Comparison of ENCODE assay signal across 21 mouse cellular contexts in genomic region chr19:56553177-56553576, GRCm38 (mm10). TPM values are rescaled to one million over a fixed set of nuclear protein-coding genes. Genes with fewer than 3 reads are reported as not detected.
DNase-seq lines count a peak whose midpoint lies in the region; ATAC-seq and TF ChIP-seq lines count a peak whose summit lies in the region.
"Had no signal": no experiment of that assay in that cellular context is flagged by ENCODE, and none has a peak within 500 bp of the region (broad histone marks: within the 10 kb centered on the region; RNA-seq: fewer than 3 reads in every experiment).

No protein-coding gene starts in this region.

- H3K27ac ChIP-seq in intestine, postnatal 0 days (ENCODE audit: low read depth, low read length), result no peak overlapping the region
- no peak overlapping the region for H3K27ac ChIP-seq in intestine, embryonic 15.5 days
- H3K27ac ChIP-seq in midbrain, postnatal 0 days (ENCODE audit: low read depth, low read length), result no peak overlapping the region
- H3K27ac ChIP-seq in midbrain, embryonic 13.5 days, result no peak overlapping the region
- H3K27ac ChIP-seq: embryonic facial prominence, embryonic 12.5 days; forebrain, embryonic 15.5 days; heart, embryonic 15.5 days; hindbrain, embryonic 15.5 days had no signal

- H3K4me3 ChIP-seq in intestine, postnatal 0 days (ENCODE audit: low read depth, low read length), result no peak overlapping the region
- H3K4me3 ChIP-seq in intestine, embryonic 15.5 days (replicated peaks), result no peak overlapping the region
- no peak overlapping the region for H3K4me3 ChIP-seq in midbrain, postnatal 0 days (ENCODE audit: low read depth, low read length)
- H3K4me3 ChIP-seq in midbrain, embryonic 13.5 days (replicated peaks), result no peak overlapping the region
- H3K4me3 ChIP-seq: embryonic facial prominence, embryonic 12.5 days; forebrain, embryonic 15.5 days; heart, embryonic 15.5 days; hindbrain, embryonic 15.5 days had no signal

- H3K9me3 ChIP-seq in intestine, postnatal 0 days (ENCODE audit: control insufficient read depth), result no peaks in the 10 kb centered on the region
- H3K9me3 ChIP-seq in intestine, embryonic 15.5 days, result no peaks in the 10 kb centered on the region
- no peaks in the 10 kb centered on the region for H3K9me3 ChIP-seq in midbrain, postnatal 0 days (ENCODE audit: low read length)
- H3K9me3 ChIP-seq in midbrain, embryonic 13.5 days, result no peaks in the 10 kb centered on the region
- H3K9me3 ChIP-seq: embryonic facial prominence, embryonic 12.5 days; forebrain, embryonic 15.5 days; heart, embryonic 15.5 days; hindbrain, embryonic 15.5 days had no signal

- CTCF ChIA-PET in Patski (lab: Charles Lee), result no interaction called here

- ATAC-seq in intestine, postnatal 0 days, result no peak
- no peak for ATAC-seq in intestine, embryonic 15.5 days
- no peak for ATAC-seq in midbrain, postnatal 0 days (ENCODE audit: low FRiP score)
- no peak for ATAC-seq in midbrain, embryonic 13.5 days
- ATAC-seq in Patski, result no peak
- ATAC-seq: forebrain, embryonic 15.5 days had no signal

- H3K9ac ChIP-seq in intestine, postnatal 0 days (ENCODE audit: low read depth, low read length), result no peak overlapping the region
- no peak overlapping the region for H3K9ac ChIP-seq in intestine, embryonic 15.5 days
- H3K9ac ChIP-seq in midbrain, postnatal 0 days (replicated peaks; ENCODE audit: low read length, poor library complexity, severe bottlenecking), result no peak overlapping the region
- H3K9ac ChIP-seq in midbrain, embryonic 13.5 days (replicated peaks), result no peak overlapping the region
- H3K9ac ChIP-seq: embryonic facial prominence, embryonic 12.5 days; forebrain, embryonic 15.5 days; heart, embryonic 15.5 days; hindbrain, embryonic 15.5 days had no signal

- H3K27me3 ChIP-seq in intestine, postnatal 0 days (replicated peaks; ENCODE audit: control insufficient read depth, insufficient read depth, low read length), result no peaks in the 10 kb centered on the region
- no peaks in the 10 kb centered on the region for H3K27me3 ChIP-seq in intestine, embryonic 15.5 days (replicated peaks)
- no peaks in the 10 kb centered on the region for H3K27me3 ChIP-seq in midbrain, postnatal 0 days (ENCODE audit: insufficient read depth, low read length)
- H3K27me3 ChIP-seq in midbrain, embryonic 13.5 days, result no peaks in the 10 kb centered on the region
- H3K27me3 ChIP-seq in Patski, result no peaks in the 10 kb centered on the region
- H3K27me3 ChIP-seq: embryonic facial prominence, embryonic 12.5 days; forebrain, embryonic 15.5 days; heart, embryonic 15.5 days; hindbrain, embryonic 15.5 days had no signal

- WGBS in intestine, postnatal 0 days, result 95% methylated on average over 3 of the region's 3 CpGs
- WGBS in intestine, embryonic 15.5 days, result 91% methylated on average over 3 of the region's 3 CpGs
- 95% methylated on average over 3 of the region's 3 CpGs for WGBS in midbrain, postnatal 0 days
- 92% methylated on average over 3 of the region's 3 CpGs for WGBS in midbrain, embryonic 13.5 days

- peaks cover 20% of the 10 kb centered on the region for H3K36me3 ChIP-seq in intestine, postnatal 0 days (ENCODE audit: control insufficient read depth, insufficient read depth)
- peaks cover 6% of the 10 kb centered on the region for H3K36me3 ChIP-seq in intestine, embryonic 15.5 days
- H3K36me3 ChIP-seq in midbrain, postnatal 0 days (ENCODE audit: insufficient read depth, low read length), result peaks cover 15% of the 10 kb centered on the region; the same call in 1 of the 2 replicates
- H3K36me3 ChIP-seq in midbrain, embryonic 13.5 days, result peaks cover 42% of the 10 kb centered on the region

- intact Hi-C loops in left cerebral cortex, postnatal 14 days (cut with DNase I), result no loop called here

- H3K4me2 ChIP-seq in intestine, postnatal 0 days (replicated peaks; ENCODE audit: low read depth), result no peak overlapping the region
- H3K4me2 ChIP-seq in intestine, embryonic 15.5 days (replicated peaks), result no peak overlapping the region
- H3K4me2 ChIP-seq in midbrain, postnatal 0 days (ENCODE audit: low read depth, low read length, poor library complexity, severe bottlenecking), result no peak overlapping the region
- no peak overlapping the region for H3K4me2 ChIP-seq in midbrain, embryonic 13.5 days (replicated peaks)
- H3K4me2 ChIP-seq: embryonic facial prominence, embryonic 12.5 days; forebrain, embryonic 15.5 days; heart, embryonic 11.5 days; heart, embryonic 15.5 days; hindbrain, embryonic 15.5 days had no signal

- H3K4me1 ChIP-seq in intestine, postnatal 0 days (replicated peaks; ENCODE audit: control insufficient read depth, insufficient read depth, low read length), result 0 out of 2 replicates have a peak, but pooled peaks cover 4% of the 10 kb centered on the region
- H3K4me1 ChIP-seq in intestine, embryonic 15.5 days (replicated peaks), result peaks cover 9% of the 10 kb centered on the region; the same call in 1 of the 2 replicates
- peaks cover 4% of the 10 kb centered on the region; the same call in 1 of the 2 replicates for H3K4me1 ChIP-seq in midbrain, postnatal 0 days (ENCODE audit: insufficient read depth, low read length)
- H3K4me1 ChIP-seq in midbrain, embryonic 13.5 days (replicated peaks), result peaks cover 20% of the 10 kb centered on the region

- in situ Hi-C loops in Patski (cut with MboI; ENCODE audit: low pct_unique_long_range_greater_than_20kb), result no loop called here

- peak; percentile 21; the same call in 1 of the 2 replicates for TF ChIP-seq CTCF in intestine, postnatal 0 days (IDR thresholded peaks at IDR 0.05; ENCODE audit: low read depth)
- TF ChIP-seq CTCF in midbrain, postnatal 0 days (IDR thresholded peaks at IDR 0.05), result peak; percentile 5; the same call in 1 of the 2 replicates
- TF ChIP-seq CTCF in Patski (IDR thresholded peaks at IDR 0.05), result peak; percentile 28

- POLR2A ChIA-PET in Patski (lab: Charles Lee), result no interaction called here

- no peak for DNase-seq in midbrain, postnatal 0 days (ENCODE audit: low spot score)
- no peak for DNase-seq in Patski (ENCODE audit: low read depth, low spot score)
- DNase-seq in left cerebral cortex, postnatal 14 days (ENCODE audit: low spot score in 2 of 2), result no peak
- DNase-seq in right cerebral cortex, postnatal 36 days (ENCODE audit: low spot score in 2 of 2), result no peak
- DNase-seq: adrenal gland, postnatal 10 days; B cell, adult 2 months; cerebellum, adult 11 months; cerebellum, adult 8-10 months; cerebellum, postnatal 14 days; gastrocnemius, postnatal 36 days; heart, adult 18-20 months; heart, postnatal 36 days; kidney, adult 11 months had no signal

RNA-seq across cellular contexts. Expression of gene Nhlrc2, which starts 5.1 kb away (rescaled TPM):
- polyA plus RNA-seq in intestine, postnatal 0 days (2015; fragmentation: Nextera tagmentation; extraction: Ambion mirVana), result 8.3 and 8.8 TPM in 2 replicates
- 14.1 and 15.9 TPM in 2 replicates for polyA plus RNA-seq in intestine, embryonic 15.5 days (2015; fragmentation: Nextera tagmentation; extraction: Ambion mirVana)
- 9.9 and 12.0 TPM in 2 replicates for total RNA-seq in midbrain, postnatal 0 days (2014; rRNA removed)
- polyA plus RNA-seq in midbrain, postnatal 0 days (2015; fragmentation: Nextera tagmentation; extraction: Ambion mirVana), result 5.6 and 6.6 TPM in 2 replicates
- 10.5 and 11.6 TPM in 2 replicates for polyA plus RNA-seq in midbrain, embryonic 13.5 days (2015; fragmentation: Nextera tagmentation; extraction: Ambion mirVana)
- 18.4 TPM for polyA plus RNA-seq in Patski (2021)
- 10 to 100 TPM; 10.9 to 12.2 TPM for total RNA-seq in left cerebral cortex, postnatal 14 days (2021)

RNA-seq across cellular contexts. Expression of gene Dclre1a, which starts 5.2 kb away (rescaled TPM):
- 11.5 and 13.8 TPM in 2 replicates for polyA plus RNA-seq in intestine, postnatal 0 days (2015; fragmentation: Nextera tagmentation; extraction: Ambion mirVana)
- 22.4 and 25.1 TPM in 2 replicates for polyA plus RNA-seq in intestine, embryonic 15.5 days (2015; fragmentation: Nextera tagmentation; extraction: Ambion mirVana)
- total RNA-seq in midbrain, postnatal 0 days (2014; rRNA removed), result 7.5 and 11.1 TPM in 2 replicates
- 10.9 and 13.2 TPM in 2 replicates for polyA plus RNA-seq in midbrain, postnatal 0 days (2015; fragmentation: Nextera tagmentation; extraction: Ambion mirVana)
- 14.2 and 16.4 TPM in 2 replicates for polyA plus RNA-seq in midbrain, embryonic 13.5 days (2015; fragmentation: Nextera tagmentation; extraction: Ambion mirVana)
- 19.6 TPM for polyA plus RNA-seq in Patski (2021)
- 10 to 100 TPM in 1 of 2 experiments, 1 to 10 TPM in 1; 8.9 to 10.3 TPM for total RNA-seq in left cerebral cortex, postnatal 14 days (2021)
